Mouse (Mus musculus) bone marrow macrophage, adult 2 months (primary cell): Measurements from ENCODE around the gene Nat8l. TPM values are rescaled to one million over a fixed set of nuclear protein-coding genes. Genes with fewer than 3 reads are reported as not detected.

Experiments
- H3K27ac ChIP-seq: 2 replicates; pipeline ENCODE4 v1.5.1; 2012; ENCODE audit warnings: low read depth, low read length; ENCODE audit not compliant: insufficient read depth
- H3K4me1 ChIP-seq: 2 replicates; pipeline ENCODE4 v1.6.1; 2012; ENCODE audit warnings: low read length; ENCODE audit not compliant: control insufficient read depth, insufficient read depth
- H3K4me3 ChIP-seq: 2 replicates; pipeline ENCODE4 v1.5.1; 2012; ENCODE audit warnings: mild to moderate bottlenecking, low read length, moderate library complexity; ENCODE audit not compliant: insufficient read depth
- CTCF ChIP-seq: IDR thresholded peaks from 2 replicates; pipeline ENCODE4 v1.5.1; 2012; ENCODE audit warnings: low read depth, mild to moderate bottlenecking, low read length, moderate library complexity
- POLR2A ChIP-seq: IDR thresholded peaks from 2 replicates; pipeline ENCODE4 v1.6.1; 2012; ENCODE audit warnings: mild to moderate bottlenecking, low read depth, low read length, borderline replicate concordance
- polyA plus RNA-seq: library from polyadenylated mRNA; stranded (reverse); fragments of >200 nt; gene quantifications from 2 replicates; pipeline ENCODE4 v1.2.4, GENCODE M21; 2012; ENCODE audit not compliant: missing spikeins, insufficient read depth, insufficient read length

Nat8l gene
- polyA plus RNA-seq, 1 experiment: 4.1 TPM

DNA sequence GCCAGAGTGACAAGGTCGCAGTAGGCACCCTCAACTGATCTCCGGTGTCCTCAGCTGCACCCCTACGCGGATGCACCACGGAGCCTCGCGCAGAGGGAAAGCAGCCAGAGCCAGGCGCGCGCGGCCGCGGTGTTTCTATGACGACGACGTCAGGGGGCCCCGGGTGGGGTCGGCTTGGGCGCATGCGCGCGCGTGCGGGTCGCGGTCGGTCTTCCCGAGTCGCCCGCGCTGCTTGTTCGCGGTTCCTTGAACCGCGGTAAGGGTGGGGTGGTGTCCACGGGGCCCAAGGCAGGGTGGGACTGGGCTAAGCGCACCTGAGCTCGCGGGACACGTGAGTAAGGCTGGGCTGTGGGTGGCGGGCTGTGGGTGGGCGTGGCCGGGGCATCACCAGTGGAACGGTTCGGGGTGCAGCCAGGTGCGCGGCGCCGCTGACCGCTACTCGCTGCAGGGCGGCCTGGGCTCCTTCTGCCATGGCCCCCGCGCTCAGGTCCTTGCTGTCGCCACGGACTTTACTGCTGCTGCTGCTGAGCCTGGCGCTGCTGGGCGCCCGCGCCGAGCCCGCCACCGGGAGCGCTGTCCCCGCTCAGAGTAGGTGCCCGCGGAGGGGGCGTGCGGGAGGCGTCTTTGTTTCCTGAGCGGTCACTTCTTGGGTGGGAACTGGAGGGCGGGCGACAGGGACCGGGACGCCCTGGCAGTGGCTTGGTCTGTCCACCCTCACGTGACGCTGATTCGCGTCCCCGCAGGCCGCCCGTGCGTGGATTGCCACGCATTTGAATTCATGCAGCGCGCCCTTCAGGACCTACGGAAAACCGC lies 12.3 kb upstream of the Nat8l start, which contains the start of gene Gm1673:
Gene Gm1673 (plus strand): TSS at position 125 of the 813 bp plus-strand sequence.
- H3K27ac ChIP-seq: no peak within 1 kb of the TSS
- peak within 1 kb of the TSS; percentile 72 for H3K4me3 ChIP-seq

DNA sequence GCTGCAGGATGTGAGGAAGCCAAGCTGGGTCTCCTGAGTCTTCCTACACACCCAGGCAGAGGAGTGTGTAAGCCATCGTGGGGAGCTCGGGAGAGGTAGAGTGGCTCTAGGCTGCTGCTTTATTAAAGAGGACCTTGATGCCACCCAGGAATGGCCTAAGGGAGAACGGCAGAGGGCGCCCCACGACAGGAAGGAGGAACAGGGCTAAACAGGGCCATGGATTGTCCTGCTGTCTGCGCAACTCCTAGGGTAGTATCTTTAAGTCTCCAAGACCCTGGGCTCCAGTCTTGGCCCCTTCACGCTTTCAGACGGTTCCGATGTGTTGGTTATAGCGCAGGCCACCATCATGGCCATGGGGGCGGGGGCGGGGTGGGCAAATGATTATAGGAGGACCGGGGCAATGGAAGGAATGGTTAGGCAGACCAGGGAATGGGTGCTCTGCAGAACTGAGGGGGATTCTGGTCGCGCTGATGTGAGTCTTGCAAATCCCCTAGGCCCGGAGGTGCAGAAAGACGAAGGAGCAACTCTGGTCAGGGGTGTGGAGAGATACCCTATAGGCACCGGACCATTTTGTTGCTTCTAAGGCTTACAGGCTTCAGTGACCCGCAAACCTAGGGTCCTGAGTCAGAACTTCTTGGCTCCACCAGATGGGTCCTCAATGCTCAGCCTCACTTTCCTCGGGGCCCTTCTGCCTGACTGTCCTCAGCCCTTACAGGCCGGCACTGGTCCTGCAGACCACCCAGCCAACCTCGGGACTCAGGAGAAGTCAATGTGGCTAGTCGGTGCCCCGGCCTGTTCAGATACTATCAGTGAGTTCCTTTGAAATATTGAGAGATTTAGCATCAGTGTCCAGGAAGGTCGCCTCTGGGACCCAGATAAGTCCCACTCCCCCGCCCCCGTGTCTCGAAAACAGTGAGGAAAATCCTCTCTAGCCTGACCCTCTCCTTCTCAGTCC lies 836 bp upstream of the Nat8l start:
- Histone ChIP-seq H3K4me1 (peaks cover 9% of the 10 kb centered on the region), H3K27ac (no peak overlapping the region), H3K4me3 (peak overlapping the region; percentile 70; the same call in 1 of the 2 replicates)
- TF ChIP-seq POLR2A (no peak), CTCF (0 out of 2 replicates have a peak, but pooled peaks have one; percentile 32)

More for the DNA sequence above, 12.3 kb upstream of the Nat8l start, which contains the start of gene Gm1673:
- TF ChIP-seq POLR2A: no peak
- no peak; the same call in 1 of the 2 replicates for TF ChIP-seq CTCF
- H3K4me1 ChIP-seq: peaks cover 7% of the 10 kb centered on the region

DNA sequence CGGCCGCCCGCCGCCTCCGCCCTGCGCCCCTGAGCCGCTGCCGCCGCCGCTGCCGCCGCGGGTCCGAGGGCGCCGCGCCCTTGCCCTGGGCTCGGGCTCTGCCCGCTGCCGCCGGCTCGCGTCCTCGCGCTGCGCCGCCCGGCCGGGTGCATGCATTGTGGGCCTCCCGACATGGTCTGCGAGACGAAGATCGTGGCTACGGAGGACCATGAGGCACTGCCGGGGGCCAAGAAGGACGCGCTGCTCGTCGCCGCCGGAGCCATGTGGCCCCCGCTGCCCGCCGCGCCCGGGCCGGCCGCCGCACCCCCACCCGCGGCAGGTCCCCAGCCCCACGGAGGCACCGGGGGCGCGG lies 886 bp downstream of the Nat8l start:
- no peak for TF ChIP-seq POLR2A
- peak overlapping the region; percentile 70 for H3K4me3 ChIP-seq
- peaks cover 4% of the 10 kb centered on the region; the same call in 1 of the 2 replicates for H3K4me1 ChIP-seq
- no peak overlapping the region for H3K27ac ChIP-seq

DNA sequence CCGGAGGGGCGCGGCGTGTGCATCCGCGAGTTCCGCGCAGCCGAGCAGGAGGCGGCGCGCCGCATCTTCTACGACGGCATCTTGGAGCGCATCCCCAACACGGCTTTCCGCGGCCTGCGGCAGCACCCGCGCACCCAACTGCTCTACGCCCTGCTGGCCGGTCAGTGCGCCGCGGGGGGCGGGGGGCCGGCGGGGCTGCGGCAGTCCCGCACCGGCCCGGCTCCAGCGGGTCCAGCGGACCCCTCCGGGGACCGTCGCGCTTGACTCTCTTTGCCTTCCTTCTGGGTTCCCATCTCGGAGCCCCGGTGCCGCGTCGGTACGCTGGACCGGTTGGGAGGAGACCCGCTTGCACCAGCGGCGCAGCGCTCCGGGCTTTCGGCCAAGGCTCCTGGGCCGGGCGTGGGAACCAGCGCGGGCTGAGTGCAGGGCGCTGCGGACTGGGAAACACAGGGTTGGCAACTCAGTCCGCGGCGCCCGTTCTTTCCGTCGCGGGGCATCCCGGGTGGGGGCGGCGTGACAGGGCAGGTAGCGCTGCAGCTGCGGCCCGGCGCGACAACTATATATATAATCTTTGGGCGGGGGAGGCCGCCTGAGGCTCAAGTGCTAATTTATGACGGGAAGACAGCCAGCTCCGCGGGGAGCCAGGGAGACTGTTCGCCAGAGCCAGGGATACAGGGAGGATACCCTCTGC lies 1.4 kb downstream of the Nat8l start:
- TF ChIP-seq CTCF: no peak
- no peak for TF ChIP-seq POLR2A
- Histone ChIP-seq H3K27ac (no peak overlapping the region), H3K4me3 (peak overlapping the region; percentile 70), H3K4me1 (peaks cover 4% of the 10 kb centered on the region; the same call in 1 of the 2 replicates)

DNA sequence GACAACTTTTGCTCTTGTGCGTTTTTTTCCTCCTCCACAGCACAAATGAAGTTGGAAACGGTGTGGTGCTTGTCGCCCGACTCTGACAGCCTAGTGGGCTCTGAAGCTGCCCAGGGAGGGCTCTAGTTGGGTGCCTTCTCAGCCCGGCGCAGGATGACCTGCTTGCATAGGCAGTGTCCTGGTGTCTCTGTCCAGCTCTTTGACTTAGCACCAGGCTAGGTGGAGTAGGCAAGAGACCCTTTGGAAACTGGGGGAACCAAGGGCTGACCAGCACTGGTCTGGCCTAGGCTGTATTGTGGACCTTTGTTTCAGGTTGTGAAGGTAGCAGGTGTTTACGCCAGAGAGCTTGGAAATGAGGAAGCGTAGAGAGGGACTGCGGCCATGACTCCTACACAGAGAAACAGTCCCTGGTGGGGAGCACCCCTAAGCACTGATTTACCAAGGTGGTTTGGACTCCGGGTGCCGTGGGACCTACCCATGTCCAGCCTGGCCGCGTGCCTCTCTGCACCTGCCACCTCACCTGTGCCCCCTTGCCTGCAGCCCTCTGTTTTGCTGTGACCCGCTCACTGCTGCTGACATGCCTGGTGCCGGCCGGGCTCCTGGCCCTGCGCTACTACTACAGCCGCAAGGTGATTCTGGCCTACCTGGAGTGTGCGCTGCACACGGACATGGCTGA lies 2.2 kb downstream of the Nat8l start:
- peaks cover 2% of the 10 kb centered on the region; the same call in 1 of the 2 replicates for H3K4me1 ChIP-seq
- no peak for TF ChIP-seq POLR2A
- no peak for TF ChIP-seq CTCF
- peak overlapping the region; percentile 70 for H3K4me3 ChIP-seq
- H3K27ac ChIP-seq: no peak overlapping the region

DNA sequence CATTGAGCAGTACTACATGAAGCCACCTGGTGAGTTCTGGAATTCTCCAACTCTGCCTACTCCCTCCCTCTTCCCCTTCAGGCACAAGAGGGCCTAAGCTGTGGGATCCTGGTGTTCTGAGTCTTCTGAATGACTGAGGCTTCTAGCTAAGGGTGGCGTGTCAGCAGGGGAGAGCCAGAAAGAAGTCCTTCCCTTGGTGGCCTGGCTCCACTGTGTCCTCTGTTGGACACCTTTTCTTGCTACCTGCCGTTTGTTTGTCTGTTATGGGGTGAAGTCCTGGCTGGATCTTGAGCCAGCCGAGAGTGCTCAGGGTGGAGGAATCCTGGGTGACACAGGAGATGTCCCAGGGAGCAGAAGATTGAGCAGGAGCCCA lies 2.7 kb downstream of the Nat8l start:
- peaks cover 2% of the 10 kb centered on the region; the same call in 1 of the 2 replicates for H3K4me1 ChIP-seq
- H3K4me3 ChIP-seq: no peak overlapping the region
- TF ChIP-seq POLR2A (no peak), CTCF (no peak)
- no peak overlapping the region for H3K27ac ChIP-seq

DNA sequence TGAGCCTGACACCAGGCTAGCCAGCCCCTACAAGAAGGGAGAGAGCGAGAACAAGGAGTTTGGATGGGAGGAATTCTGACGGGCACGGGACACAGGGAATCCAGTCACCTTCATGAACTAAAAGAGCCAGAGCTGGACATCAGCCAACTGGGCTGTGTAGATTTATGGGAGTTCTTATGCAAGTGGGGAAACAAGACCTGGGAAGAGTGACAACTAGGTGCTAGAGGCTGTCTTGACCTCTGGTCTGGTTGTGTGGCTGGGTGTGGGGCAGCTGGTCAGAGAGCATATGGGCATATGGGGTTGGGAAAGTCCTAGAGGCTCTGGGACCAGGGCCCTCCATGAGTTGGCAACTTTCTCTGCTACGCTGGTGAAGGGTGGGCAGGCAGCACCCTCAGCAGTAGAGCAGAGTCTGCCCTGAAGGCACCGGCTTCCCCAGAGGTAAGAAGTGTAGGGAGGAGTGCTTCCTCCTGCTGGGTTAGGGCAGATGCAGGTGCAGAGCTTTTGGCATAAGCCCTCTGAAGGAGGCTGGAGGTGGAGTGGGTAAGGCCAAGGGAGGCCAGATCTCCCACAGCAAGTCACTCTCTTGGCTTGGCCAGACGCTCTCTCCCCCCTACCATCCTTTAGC lies 3.8 kb downstream of the Nat8l start:
- peaks cover 2% of the 10 kb centered on the region; the same call in 1 of the 2 replicates for H3K4me1 ChIP-seq
- no peak for TF ChIP-seq CTCF
- TF ChIP-seq POLR2A: no peak
- no peak overlapping the region for H3K4me3 ChIP-seq
- no peak overlapping the region for H3K27ac ChIP-seq

DNA sequence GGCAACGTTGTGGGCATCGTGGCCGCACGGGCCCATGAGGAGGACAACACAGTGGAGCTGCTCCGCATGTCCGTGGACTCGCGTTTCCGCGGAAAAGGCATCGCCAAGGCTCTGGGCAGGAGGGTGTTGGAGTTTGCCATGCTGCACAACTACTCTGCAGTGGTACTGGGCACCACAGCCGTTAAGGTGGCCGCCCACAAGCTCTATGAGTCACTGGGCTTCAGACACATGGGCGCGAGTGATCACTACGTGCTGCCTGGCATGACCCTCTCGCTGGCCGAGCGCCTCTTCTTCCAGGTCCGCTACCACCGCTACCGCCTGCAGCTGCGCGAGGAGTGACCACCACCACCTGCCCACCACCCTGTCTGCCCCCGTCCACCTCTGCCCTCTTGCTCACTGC lies 5.0 kb downstream of the Nat8l start:
- H3K4me3 ChIP-seq: no peak overlapping the region

More for the DNA sequence above, 5.0 kb downstream of the Nat8l start:
- H3K4me1 ChIP-seq: peaks cover 2% of the 10 kb centered on the region; the same call in 1 of the 2 replicates
- TF ChIP-seq CTCF (no peak), POLR2A (no peak)
- no peak overlapping the region for H3K27ac ChIP-seq
